Mouse (Mus musculus) mesoderm, embryonic 11.5 days (tissue): ENCODE results near the gene Pde3b.
A peak's percentile ranks its signal among the peaks of the same experiment; 100 is the strongest.
"Not testable (repeated sequence)": the region's sequence is repeated elsewhere in the genome, so short reads cannot be mapped to it uniquely, and the experiment has no call there.

Experiments used
- DNase-seq: peaks from one replicate; pipeline ENCODE4 v3.0.0-alpha.2; 2012; ENCODE audit warnings: low read depth, low spot score

Pde3b gene

DNA sequence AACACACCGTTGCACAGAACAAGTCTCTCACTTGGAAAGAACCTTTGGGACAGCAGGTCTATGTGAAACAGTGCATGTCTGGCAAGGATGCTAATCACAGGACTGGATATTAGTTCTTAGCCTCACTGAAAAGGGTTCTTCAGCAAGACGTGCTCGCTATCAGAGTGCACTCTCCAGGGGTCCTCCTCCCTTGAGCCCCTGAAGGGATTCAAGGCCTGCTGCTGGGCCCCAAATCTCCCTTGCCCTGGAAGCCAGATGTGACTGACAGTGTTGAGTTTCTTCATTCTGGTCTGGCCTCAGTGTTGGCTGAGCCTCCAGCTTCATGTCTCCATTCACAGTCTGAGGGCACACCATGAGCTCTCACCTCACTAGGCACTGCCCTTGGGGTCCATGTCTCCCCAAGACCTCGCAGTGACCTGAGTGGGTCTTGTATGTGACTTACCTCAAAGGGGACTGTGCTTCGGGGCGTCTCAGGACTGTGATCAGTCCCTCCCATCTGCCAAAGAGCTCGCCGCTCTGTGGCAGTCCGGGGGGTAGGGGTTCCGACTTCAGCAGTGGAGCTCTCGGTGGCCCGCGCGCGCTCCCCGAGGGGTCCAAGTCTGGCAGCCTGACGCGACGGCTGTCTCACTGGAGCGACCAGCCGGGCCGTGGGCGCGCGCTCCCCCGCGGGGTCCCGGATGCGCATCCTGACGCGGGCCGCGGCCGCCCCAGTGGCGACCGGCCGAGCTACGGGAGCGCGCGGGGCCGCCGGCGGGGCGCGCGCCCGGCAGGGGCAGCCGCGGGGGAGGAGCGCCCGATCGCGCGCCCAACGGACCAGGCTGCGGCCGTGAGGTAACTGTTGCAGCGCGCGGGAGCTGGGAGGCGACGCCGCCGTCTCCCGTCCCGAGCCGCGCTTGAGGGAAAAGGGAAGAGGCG is at the start of gene Pde3b:
Pde3b (plus strand) TSS at position 861 of the 915 bp plus-strand sequence.
- peak; percentile 74 for DNase-seq

DNA sequence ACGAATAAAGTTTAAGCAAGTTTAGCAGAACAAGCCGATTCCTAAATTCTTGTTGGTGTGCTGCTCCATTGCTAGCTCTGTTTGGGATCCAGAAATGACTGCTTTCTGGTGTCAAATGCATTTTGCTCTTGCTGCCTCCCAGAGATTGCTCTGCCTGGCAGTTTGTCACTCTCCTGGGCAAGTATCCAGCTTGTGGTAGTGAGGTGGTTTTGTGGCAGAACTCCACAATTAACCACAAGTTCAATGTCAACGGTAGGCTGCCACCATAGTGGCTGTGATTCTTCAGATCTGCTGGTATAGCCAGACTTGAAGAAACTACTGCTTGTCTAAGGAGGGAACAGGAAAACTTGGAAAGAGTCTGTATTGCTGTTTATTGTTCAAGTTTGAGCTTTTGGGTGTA is 13.0 kb upstream of the Pde3b start:
- no peak for DNase-seq

DNA sequence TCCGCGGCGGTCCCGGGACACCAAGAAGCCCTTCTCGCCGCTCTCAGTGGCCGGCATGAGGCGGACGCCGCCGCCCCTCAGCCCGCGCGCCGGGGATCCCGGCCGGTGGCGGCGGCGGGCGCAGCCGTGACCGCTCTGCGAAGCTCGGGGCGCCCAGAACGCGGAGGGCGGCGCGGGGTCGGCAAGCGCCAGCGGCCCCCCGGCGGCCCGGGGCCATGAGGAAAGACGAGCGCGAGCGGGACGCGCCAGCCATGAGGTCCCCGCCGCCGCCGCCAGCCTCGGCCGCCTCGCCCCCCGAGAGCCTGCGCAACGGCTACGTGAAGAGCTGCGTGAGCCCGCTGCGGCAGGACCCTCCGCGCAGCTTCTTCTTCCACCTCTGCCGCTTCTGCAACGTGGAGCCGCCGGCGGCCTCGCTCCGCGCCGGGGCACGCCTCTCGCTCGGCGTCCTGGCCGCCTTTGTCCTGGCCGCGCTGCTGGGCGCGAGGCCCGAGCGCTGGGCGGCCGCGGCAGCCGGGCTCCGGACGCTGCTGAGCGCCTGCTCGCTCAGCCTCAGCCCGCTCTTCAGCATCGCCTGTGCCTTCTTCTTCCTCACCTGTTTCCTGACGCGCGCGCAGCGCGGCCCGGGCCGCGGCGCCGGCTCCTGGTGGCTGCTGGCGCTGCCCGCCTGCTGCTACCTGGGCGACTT is 397 bp downstream of the Pde3b start:
- DNase-seq: peak; percentile 63

DNA sequence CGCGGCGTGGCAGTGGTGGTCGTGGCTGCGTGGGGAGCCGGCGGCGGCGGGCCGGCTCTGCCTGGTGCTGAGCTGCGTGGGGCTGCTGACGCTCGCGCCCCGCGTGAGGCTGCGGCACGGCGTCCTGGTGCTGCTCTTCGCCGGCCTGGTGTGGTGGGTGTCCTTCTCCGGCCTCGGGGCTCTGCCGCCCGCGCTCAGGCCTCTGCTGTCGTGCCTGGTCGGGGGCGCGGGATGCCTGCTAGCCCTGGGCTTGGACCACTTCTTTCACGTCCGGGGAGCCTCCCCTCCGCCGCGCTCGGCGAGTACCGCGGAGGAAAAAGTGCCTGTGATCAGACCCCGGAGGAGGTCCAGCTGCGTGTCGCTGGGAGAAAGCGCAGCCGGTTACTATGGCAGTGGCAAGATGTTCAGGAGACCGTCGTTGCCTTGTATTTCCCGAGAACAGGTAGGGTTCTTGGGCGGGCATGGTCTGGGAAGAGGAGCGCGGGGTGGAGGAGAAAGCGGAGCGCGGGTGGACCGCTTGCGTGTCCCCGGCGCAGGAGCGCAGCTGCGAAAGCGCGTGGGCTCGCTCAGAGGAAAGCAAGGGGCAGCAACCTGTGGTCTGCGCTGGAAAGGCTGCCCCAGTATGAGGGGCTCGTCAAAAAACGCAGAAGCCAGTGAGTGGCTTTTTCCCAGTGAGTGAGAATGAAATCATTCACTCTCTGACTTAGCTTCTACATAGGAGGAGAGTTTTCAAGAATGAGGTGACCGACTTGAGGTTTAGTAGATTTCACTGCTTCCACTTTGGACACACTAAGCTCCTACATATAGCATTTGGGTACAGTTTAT is 1.2 kb downstream of the Pde3b start:
- peak; percentile 55 for DNase-seq

DNA sequence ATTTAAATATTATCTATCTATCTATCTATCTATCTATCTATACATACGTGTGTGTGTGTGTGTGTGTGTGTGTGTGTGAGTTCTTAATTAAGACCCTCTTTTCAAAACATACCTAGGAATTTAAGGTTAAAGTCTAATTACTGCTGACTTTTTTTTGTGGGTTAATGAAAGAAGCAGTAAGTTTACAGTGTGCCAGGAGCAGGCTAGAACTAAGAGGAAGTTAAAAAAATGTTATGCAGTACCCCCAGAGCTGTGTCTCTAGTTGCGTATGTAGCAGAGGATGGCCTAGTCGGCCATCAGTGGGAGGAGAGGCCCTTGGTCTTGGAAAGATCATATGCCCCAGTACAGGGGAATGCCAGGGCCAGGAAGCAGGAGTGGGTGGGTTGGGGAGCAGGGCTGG is 4.2 kb downstream of the Pde3b start:
- DNase-seq: not testable (repeated sequence)

DNA sequence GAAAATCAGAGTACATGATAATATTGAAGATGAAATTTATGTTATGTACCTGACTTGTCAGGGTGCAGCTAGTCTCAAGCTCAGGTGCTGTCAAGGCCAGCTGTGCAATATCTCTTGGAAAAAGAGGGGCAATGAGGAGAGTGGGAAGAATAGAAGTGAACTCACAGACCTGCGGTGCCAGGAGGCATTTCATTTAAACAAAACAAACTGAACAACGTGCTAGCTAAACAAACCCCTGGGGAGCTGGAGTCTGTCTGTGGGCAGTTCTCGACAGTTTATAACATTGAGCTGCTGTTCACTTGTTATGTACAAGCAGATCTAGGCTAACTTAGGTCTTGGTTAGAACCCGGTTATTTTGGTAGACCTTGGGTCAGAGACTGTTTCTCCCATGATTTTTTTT is 5.8 kb downstream of the Pde3b start:
- DNase-seq: no peak

DNA sequence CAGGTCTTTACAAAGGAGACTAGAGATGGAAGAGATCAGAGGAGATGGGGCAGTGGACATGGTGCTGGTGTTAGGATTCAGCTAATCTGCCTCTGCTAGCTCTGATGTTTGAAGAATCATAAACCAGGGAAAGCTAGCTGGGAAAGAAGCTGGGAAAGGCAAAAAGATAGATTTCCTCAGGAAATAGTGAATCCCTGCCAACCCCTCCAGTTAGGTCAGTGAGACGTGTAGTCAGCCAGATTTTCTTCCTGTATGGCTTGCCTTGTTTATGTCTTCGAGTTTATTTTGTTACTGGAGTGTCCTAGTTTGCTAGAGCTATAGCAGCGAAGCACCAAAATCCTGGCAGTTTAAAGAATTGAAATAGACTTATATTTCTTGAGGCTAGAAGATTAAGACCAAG is 7.1 kb downstream of the Pde3b start:
- no peak for DNase-seq

DNA sequence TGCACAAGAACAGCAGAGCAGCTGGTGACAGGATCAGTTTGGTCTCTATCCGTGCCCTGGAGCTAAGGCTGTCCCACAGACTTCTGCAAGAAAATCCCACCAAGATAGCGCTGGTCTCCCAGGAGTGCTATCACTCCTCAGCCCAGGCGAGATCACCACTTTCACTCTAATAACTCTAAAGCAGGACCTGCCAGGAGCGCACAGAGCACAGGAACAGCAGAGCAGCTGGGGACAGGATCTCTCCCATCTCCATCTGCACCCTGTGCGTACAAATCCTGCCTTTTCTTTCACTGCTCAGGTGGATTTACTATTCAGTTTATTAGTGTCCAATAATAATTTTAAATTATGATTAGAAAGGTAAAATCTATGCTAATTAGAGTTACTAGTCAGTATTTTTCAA is 14.7 kb downstream of the Pde3b start:
- no peak for DNase-seq

DNA sequence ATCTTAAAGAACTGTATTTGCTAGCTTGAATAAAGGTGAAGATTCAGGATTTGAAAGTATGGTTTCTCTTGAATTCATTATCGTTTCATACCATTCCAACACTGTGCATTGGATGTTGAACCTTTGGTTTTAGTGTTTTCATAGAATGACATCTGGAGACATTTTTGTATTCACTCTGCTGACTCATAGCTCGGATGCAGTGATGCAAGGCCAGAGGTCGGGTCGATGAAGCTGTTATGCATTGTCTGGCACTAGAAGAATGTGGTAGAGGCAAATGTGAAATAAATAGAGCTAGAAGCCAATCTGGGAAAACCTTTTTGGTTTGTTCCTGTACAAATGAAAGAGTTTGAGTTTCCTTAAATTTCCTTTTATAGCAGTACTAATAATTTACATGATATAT is 16.9 kb downstream of the Pde3b start:
- DNase-seq: peak; percentile 47

DNA sequence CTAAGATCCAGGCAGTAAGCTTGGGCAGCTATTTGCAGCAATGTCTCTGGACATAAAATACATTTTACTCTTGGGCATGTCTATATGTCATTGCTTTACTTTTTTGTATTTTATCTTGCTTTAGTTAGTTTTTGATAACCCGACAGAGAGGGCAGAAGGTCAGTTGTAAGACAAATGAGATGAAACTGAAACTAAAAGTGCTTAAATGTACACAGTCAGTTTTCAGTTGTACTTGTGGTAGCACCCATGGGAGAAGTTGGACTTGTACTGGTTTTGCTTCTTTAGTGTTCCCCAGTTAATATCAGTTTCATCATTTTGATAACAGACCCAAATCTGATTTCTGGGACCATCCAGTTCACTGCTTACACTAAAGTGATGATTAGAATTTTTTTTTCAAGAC is 24.6 kb downstream of the Pde3b start:
- no peak for DNase-seq

DNA sequence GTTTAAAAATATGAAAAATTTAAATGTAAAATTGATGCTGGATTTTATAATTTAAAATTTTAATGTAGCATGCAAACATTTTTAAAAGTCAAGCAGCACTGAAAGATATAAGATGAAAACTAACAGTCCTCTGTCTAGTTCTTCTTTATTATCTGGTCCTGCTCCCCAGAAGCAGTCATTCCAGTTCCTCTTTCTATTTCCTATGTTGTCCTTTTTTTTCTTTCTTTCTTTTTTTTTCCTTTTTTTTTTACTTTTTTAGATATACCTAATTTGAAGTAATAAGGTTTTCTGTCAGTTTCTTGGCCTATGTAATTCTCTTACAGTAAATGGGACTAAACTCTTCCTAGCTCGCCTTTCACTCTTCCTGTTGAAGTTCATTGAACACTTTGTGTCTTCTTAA is 25.4 kb downstream of the Pde3b start:
- no peak for DNase-seq

DNA sequence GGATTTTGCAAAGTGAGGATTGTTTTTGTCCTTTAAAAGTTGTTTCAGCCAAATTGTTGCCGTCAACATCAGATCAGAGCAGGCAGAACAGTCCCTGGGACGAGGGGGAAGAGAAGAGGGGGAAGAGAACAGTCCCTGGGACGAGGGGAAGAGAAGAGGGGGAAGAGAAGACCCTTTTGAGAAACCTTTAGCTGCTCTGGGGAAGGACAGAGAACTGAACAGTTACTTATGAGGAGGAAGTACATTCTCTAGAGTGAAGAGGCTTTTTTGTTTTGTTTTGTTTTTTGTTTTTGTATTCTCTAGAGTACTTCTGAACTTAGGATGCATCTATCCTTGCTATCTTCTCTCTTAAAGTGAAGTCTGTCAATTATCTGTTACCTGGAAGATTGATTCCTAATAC is 37.8 kb downstream of the Pde3b start:
- DNase-seq: no peak

DNA sequence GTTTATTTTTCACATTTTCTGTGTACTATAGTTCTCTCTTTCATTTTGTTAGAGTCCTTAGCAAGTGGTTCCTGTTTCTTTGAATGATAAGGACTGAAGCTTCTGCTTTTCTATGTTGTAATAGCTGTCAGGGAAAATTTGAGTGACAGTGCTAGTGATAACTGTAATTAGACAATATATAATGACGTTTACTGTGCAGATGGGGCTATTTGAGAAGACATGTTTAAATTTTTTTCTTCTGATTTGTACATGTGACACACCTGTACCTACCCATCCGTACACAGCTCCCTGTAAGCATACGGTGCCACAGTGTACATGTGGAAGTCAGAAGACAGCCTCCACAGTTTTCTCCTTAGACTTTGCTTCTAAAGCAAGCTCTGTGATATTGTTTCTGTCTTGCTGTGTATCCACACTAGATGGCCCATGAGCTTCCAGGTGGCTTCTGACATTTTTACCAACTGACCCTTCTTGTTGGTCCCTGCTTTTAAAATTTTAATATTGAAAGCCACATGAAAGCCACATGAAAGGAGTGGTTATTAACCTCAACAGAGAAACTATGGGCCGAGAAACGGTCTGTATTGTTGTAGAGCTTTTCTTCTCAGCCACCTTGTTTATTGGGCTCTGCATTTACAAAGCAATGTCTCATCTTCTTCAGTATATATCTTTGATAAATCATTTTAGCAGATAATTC is 38.4 kb downstream of the Pde3b start:
- DNase-seq: no peak

DNA sequence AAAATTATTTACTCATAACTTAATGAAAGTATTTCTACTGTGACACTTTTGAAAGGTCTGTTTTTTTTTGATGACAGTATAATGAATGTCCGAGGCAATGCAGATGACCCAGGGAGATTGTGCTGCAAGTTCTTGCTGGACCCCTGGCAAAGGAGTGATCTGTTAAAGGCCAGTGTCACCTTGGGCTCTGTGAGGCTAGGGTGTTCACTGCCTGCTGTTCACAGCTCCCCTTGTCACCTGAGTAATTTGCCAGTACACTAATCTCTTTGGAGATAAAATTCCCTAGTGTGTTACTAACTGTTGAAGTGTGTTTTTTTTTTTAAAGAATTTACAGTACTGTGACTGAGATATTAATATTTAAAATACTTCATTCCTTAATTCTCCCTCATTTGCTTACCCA is 39.8 kb downstream of the Pde3b start:
- DNase-seq: no peak

DNA sequence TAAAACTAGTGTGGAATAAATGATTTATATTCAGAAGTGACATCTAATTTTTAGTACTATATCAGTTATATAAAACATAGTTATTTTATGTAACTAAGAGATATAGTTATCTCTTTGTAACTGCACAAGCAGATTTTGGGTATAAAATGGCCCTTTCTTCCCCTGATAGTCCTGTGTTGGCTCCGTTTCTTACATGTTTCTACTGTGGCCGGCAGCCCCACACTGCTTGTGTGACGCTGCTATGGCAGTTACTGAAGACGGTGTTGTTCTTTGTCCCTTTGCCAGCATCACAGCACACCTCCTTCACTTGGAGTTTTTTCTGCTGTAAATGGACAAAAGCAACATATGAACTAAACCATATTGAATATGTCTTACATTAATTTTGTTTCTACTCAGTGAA is 41.8 kb downstream of the Pde3b start:
- no peak for DNase-seq

DNA sequence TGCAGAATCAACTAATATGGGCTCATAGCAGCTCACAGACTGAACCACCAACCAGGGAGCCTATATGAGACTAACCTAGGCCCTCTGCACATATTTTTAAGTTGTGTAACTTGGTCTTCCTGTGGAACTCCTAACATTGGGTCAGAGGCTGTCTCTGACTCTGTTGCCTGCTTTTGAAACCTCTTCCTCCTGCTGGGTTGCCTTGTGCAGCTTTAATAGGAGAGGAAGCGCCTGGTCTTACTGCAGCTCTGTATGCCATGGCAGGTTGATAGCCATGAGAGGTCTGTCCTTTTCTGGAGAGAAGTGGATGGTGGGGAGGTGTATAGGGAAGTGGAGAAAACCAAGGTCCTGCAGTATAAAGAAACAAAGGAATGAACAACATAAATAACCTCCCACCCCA is 44.8 kb downstream of the Pde3b start:
- DNase-seq: no peak

DNA sequence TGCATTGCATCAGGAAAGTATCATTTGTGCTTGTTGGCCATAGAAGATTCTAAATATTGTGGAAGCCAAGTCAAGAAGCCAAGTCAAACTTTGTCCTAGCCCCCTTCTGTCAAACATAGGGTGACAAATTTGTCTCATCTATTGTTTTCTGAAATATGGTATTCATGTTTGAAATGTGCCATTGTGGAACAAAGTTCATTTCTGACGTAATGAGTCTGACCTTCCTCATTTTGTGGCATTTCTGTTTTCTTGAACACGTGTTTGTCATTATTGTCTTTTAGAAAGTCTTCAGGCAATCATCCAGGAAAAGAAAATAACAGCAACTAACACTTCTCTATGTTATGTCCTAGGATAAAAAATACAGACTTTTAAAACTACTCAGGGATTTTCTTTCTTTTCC is 46.6 kb downstream of the Pde3b start:
- DNase-seq: no peak

DNA sequence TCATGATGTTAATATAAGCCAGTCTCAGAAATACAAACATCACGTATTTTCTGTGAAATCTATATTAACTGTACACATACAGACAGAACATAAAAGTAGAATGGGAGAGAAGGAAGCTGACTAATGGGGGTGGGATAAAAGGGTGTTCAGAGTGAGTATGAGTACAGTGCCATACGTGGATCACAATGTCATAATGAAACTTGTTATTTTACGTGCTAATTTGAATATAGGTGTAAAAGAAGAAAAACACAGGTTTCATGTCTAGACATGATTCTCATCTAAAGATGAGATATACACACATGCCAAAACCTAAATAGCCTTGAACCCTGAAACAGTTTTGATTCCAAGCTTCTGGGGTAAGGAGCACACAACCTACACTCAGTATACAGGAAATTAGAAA is 51.3 kb downstream of the Pde3b start:
- DNase-seq: no peak

DNA sequence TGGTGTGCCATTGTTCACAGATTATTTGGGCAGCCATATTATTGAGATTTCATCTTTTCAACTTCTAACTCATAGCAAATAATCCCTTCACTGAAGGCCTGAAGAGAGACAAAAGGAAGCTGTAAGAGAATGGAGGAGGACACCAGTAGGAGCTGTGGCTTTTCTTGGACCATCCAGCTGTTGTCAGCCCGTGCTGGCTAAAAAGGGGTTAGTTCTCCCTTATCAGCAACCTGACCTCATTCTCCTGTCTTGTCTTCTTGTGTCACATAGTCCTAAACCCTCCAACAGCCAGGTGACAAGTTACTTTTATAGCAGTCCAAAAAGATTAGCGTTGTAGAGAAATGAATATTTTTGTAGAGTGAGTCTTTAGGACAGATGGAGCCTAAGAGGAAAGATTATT is 57.4 kb downstream of the Pde3b start:
- DNase-seq: no peak

DNA sequence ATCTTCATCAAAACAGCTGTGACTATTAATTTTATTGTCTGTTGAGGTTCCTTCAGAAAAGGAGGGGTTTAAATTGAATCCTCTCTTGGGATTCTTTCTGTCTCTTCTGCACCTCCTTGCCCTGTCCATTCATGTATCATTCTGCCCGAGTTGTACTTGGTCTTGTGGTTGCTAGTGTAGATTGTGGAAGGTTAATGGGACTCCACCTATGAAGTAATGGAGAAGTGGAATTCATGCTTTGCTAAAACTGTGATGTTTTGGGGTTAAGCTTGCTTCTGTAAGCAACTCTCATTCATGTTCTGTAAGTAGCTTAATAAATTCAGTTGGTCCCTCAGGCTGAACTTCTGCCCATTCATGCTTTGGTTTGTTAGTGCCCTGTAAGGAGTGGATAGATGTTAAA is 59.8 kb downstream of the Pde3b start:
- DNase-seq: no peak

DNA sequence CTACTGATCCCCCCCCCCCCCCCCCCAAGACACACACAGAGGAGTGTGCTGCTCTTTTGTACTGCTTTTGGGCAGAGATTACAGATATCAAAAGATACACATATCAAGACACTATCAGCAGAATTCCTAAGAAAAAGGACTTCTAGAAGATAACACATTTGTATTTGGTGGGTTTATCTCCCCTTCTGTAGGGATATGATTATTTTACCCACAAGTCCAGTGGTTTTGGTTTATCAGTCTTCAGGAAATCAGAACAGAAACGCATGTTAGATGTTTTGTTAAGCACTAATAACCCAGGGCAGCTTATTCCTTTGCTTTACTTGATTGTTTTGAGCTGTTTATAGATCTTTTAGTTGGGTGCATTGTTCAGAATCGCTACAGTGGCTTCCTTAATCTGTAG is 62.8 kb downstream of the Pde3b start:
- no peak for DNase-seq

DNA sequence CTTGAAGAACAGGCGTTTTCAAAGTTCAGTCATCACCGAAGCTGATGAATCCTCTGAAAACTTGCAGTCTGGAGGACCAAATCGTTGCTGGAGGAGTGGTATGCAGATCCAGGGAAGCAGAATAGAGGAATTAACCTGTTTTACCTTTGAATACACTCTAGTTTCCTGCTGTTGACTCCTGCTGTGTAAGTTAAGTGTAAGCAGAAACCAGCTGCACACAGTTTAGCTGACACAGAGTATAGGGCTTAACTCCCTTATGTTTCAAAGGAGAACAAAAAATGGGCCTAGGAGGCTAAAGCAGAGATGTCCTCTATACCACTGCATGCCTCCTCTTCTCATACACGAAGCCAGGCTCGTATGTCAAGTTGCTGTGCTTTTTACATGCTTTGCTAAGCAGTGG is 63.8 kb downstream of the Pde3b start:
- no peak for DNase-seq
